Mouse (Mus musculus) heart, embryonic 15.5 days (tissue): Measurements from ENCODE around the gene Gm26897. TPM values are rescaled to one million over a fixed set of nuclear protein-coding genes. Genes with fewer than 3 reads are reported as not detected.
A peak's percentile ranks its signal among the peaks of the same experiment; 100 is the strongest.

Source experiments
- ATAC-seq: fragments of 200-750 bp; cut with Nextera tagmentation; replicated peaks from 2 replicates; pipeline ENCODE4 v1.8.0; 2017; ENCODE audit warnings: low read depth, moderate TSS enrichment; ENCODE audit not compliant: insufficient number of reproducible peaks, insufficient read depth, low FRiP score
- H3K27ac ChIP-seq: fragments of 300-500 bp; sonication (generic); 2 replicates; pipeline ENCODE4 v1.5.1; 2015; ENCODE audit warnings: mild to moderate bottlenecking, inconsistent platforms
- H3K27me3 ChIP-seq: fragments of 300-500 bp; sonication (generic); 2 replicates; pipeline ENCODE4 v1.6.1; 2015; ENCODE audit warnings: inconsistent platforms
- H3K36me3 ChIP-seq: fragments of 300-500 bp; sonication (generic); 2 replicates; pipeline ENCODE4 v1.6.1; 2015; ENCODE audit warnings: mild to moderate bottlenecking, inconsistent platforms
- H3K4me1 ChIP-seq: fragments of 300-500 bp; sonication (generic); replicated peaks from 2 replicates; pipeline ENCODE4 v1.6.1; 2015; ENCODE audit warnings: inconsistent platforms
- H3K4me2 ChIP-seq: fragments of 300-500 bp; sonication (generic); 2 replicates; pipeline ENCODE4 v1.6.1; 2015; ENCODE audit warnings: inconsistent platforms, mild to moderate bottlenecking, moderate library complexity
- H3K4me3 ChIP-seq: fragments of 300-500 bp; sonication (generic); 2 replicates; pipeline ENCODE4 v1.5.1; 2015; ENCODE audit warnings: mild to moderate bottlenecking, inconsistent platforms
- H3K9ac ChIP-seq: fragments of 300-500 bp; sonication (generic); 2 replicates; pipeline ENCODE4 v1.6.1; 2015; ENCODE audit warnings: mild to moderate bottlenecking, inconsistent platforms
- H3K9me3 ChIP-seq: fragments of 300-500 bp; sonication (generic); replicated peaks from 2 replicates; pipeline ENCODE4 v1.6.1; 2016; ENCODE audit warnings: inconsistent platforms
- WGBS: fragments of 180-500 bp; shearing (Covaris S2); methylation state at CpG from one replicate; pipeline ENCODE4 v1.1.7; 2015; ENCODE audit warnings: mixed read lengths; 5-methylcytosine and 5-hydroxymethylcytosine counted together
- polyA plus RNA-seq: library from polyadenylated mRNA; unstranded; fragments of >200 nt; fragmentation: Nextera tagmentation; extraction: Ambion mirVana; gene quantifications from 2 replicates; pipeline ENCODE4 v1.2.1, GENCODE M21; 2015

Gm26897 gene
- polyA plus RNA-seq, 1 experiment from 2014 or later, result not detected

DNA sequence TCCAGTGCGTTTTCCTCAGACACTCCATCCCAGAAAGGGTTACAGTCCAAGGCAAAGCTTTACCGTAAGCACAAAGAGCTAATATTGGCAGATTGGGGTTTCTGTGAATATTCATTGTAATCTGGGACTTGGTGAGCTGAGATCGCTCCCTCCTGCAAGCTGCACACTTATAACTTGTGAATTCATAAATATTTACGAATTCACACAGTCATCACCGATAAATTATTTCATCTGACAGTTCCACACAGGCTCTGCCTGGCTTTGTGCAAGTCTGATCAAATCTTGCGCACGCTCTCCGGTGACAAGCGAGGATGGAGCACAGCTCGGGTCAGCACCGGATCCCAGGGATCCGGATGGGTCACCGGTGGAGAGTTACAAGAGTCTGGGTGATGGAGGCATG lies 16.4 kb downstream of the Gm26897 start:
- Histone ChIP-seq H3K27me3 (no peaks in the 10 kb centered on the region), H3K9me3 (no peaks in the 10 kb centered on the region), H3K4me1 (peaks cover 19% of the 10 kb centered on the region), H3K9ac (no peak overlapping the region), H3K4me2 (no peak overlapping the region), H3K36me3 (no peaks in the 10 kb centered on the region), H3K4me3 (no peak overlapping the region), H3K27ac (peak overlapping the region; percentile 73)
- 78% methylated on average over 13 of the region's 13 CpGs for WGBS
- ATAC-seq, result no peak

DNA sequence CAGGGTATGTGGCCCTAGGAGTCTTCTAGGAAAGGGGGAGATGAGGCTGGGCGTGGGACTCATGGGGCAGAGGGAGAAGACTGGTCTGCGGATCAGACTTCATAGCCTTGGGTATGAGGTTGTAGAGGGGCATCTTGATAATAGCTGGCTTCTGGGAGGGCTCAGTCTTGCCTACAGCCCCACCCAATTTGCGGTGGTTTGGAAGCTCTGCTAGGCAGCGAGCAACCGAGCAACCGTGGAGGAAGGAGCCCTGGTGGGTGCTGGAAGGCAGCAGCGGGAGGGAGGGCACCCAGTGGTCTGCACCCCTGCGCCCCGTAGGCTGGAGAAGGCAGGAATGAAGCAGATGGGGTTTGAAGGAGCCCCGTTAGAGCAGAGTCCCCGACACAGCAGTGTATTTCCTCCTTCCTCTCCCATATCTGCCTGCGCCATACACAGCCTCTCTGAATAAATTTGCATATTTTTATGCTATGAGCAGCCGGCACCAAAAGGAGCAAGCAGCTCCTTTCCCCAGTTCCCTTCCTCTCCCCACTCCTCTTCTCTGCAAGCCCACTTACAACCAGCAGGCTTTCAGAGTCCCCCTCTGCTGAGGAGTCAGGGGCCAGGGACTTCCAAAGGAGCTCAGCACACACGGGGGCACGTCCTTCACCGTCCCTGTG lies 20.9 kb downstream of the Gm26897 start:
- ATAC-seq, result no peak
- Histone ChIP-seq H3K27me3 (no peaks in the 10 kb centered on the region), H3K4me1 (peaks cover 10% of the 10 kb centered on the region), H3K27ac (peak overlapping the region; percentile 59), H3K9ac (peak overlapping the region; percentile 46; the same call in 1 of the 2 replicates), H3K4me2 (peak overlapping the region; percentile 49), H3K36me3 (no peaks in the 10 kb centered on the region), H3K4me3 (peak overlapping the region; percentile 28), H3K9me3 (no peaks in the 10 kb centered on the region)
- WGBS, result 31% methylated on average over 16 of the region's 16 CpGs

DNA sequence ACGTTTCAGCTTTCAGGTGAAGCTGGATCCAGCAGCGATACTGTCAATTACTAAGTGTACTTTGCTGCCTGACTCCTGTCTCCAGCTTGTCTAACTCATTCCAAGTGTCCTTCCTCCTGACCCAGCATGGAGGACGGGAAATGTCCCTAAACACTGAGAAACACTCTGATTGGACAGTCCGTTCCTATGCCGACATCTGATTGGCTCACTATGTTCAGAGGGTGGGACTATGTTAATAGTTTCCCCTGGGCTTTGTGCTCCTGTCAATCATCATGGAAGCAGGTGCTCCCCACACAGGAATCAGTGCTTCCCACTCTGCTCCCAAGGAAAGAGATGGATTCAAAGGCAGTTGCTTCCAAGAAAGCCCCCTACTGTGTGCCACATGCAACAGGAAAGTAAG lies 21.6 kb downstream of the Gm26897 start:
- no peak overlapping the region for H3K9ac ChIP-seq
- peaks cover 8% of the 10 kb centered on the region for H3K4me1 ChIP-seq
- H3K36me3 ChIP-seq, result no peaks in the 10 kb centered on the region
- H3K9me3 ChIP-seq, result no peaks in the 10 kb centered on the region
- H3K4me3 ChIP-seq, result no peak overlapping the region
- ATAC-seq, result peak; percentile 50; the same call in 1 of the 2 replicates
- peak overlapping the region; percentile 49 for H3K4me2 ChIP-seq
- peak overlapping the region; percentile 59 for H3K27ac ChIP-seq
- 16% methylated on average over 5 of the region's 5 CpGs for WGBS
- no peaks in the 10 kb centered on the region for H3K27me3 ChIP-seq

DNA sequence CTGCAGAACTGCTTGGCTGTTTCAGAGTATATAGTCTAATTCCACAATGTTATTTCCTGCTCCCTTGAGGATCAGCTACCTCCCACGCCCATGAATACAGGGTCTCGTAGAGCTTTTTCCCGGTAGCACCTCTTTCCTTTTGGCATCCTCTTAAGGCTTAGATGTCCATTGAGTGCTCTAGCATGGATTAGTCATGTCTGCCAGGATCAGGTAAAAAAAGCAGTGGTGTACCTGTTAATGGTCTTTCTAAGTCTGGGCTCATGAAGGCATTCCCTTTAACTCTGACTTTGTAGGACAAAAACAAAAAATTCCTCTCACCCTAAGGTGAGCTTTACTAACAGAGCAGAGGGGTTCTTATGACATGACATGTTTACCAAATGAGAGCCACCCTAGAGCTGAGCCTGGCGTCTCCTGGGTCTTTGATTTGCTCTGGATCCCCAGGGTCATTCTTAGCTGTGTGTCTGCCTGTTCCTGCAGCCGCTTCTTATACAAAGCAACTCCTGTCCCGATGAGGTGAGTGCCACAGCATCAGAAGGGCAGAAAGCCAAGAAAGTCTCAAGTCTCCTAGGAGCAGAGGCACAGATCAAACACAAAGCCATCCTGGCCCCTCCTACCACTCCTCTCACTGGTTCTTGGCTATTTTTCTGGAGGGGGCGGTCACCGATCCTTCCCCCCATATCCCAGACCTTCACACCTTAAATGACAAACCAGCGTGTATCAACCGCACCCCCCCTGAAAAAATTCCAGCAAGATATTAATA lies 27.2 kb downstream of the Gm26897 start:
- Histone ChIP-seq H3K36me3 (no peaks in the 10 kb centered on the region), H3K9ac (peak overlapping the region; percentile 26; the same call in 1 of the 2 replicates), H3K9me3 (no peaks in the 10 kb centered on the region), H3K4me1 (peaks cover 27% of the 10 kb centered on the region), H3K4me2 (peak overlapping the region; percentile 76), H3K27me3 (peaks cover 11% of the 10 kb centered on the region; the same call in 1 of the 2 replicates), H3K27ac (peak overlapping the region; percentile 68), H3K4me3 (peak overlapping the region; percentile 42)
- peak; percentile 43; the same call in 1 of the 2 replicates for ATAC-seq
- WGBS, result 17% methylated on average over 10 of the region's 10 CpGs

DNA sequence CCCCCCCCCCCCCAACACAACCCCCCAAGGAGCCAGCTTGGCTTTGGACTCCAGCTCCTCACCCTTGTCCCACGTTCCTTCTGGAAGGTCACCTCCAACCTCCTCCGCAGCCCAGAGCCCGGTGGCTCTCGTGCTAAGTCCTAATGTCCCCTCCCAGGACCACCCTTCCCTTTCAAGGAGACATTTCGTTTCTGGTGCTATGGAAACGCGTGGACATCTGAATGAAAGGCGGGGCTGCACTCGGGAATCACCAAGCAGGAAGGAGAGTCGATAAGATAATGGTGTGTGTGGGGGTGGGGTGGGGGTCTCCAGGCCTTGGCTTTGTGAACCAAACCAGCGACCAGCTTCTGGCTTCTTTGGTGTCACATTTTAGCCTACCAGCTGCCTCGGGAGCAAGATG lies 27.9 kb downstream of the Gm26897 start:
- peak overlapping the region; percentile 76 for H3K4me2 ChIP-seq
- peak overlapping the region; percentile 42 for H3K4me3 ChIP-seq
- under 1% methylated on average over 12 of the region's 12 CpGs for WGBS
- H3K9me3 ChIP-seq, result no peaks in the 10 kb centered on the region
- H3K27ac ChIP-seq, result peak overlapping the region; percentile 68
- no peaks in the 10 kb centered on the region for H3K36me3 ChIP-seq
- peak overlapping the region; percentile 33; the same call in 1 of the 2 replicates for H3K9ac ChIP-seq
- H3K4me1 ChIP-seq, result peaks cover 27% of the 10 kb centered on the region
- ATAC-seq, result 0 out of 2 replicates have a peak, but pooled peaks have one; percentile 35
- H3K27me3 ChIP-seq, result peaks cover 11% of the 10 kb centered on the region; the same call in 1 of the 2 replicates

DNA sequence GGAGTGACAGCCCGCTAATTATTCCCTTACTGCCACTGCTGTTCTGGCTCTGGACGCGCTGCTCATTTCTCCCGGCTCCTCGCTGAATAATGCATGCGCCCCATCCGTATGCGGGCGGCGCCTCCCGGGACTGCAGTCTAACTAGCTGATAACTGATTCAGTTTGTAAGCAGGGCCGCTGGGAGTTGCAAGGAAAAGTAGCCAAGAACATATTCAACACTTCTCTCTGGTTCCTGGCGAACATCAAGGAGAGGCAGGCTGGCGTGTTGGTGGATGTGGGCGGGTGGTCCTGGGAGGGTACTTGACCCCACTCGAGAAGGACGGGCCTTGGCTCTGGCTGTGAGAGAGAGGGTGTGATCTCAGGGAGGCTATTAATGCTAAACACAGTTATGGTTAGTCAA lies 28.4 kb downstream of the Gm26897 start:
- peak; percentile 62 for ATAC-seq
- H3K9me3 ChIP-seq, result no peaks in the 10 kb centered on the region
- 7% methylated on average over 17 of the region's 17 CpGs for WGBS
- 0 out of 2 replicates have a peak overlapping the region, but pooled peaks have one; percentile 33 for H3K9ac ChIP-seq
- H3K4me1 ChIP-seq, result peaks cover 27% of the 10 kb centered on the region
- H3K4me3 ChIP-seq, result peak overlapping the region; percentile 42
- H3K4me2 ChIP-seq, result peak overlapping the region; percentile 76
- H3K27me3 ChIP-seq, result peaks cover 11% of the 10 kb centered on the region; the same call in 1 of the 2 replicates
- H3K36me3 ChIP-seq, result no peaks in the 10 kb centered on the region
- peak overlapping the region; percentile 68 for H3K27ac ChIP-seq

DNA sequence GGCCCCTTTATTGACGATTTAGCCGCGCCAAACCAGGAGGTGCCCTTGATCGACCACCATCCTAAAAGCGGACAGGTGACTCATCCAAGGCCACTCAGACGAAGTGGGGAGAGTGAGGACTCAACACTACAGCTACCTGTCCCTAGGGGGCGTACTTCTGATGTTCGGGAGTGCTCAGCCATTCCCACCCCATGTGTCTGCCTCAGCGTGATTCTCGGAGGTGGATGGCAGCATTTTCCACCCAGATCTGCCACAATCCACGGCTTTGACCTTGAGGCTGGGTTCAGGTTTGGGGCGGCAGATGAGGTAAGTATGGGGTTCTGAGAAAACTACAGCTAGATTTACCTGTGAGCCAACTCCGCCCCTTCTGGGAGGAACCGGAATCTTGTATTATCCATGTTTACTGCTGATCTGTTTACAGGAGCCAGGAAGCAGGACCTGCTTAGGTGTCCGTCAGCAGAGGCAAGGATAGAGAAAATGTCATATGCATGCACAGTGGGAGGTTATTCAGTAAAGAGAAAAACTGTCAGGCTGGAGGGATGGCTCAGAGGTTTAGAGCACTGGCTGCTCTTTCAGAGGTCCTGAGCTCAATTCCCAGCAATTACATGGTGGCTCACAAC lies 32.1 kb downstream of the Gm26897 start:
- no peak overlapping the region for H3K4me3 ChIP-seq
- H3K9me3 ChIP-seq, result no peaks in the 10 kb centered on the region
- no peak overlapping the region for H3K4me2 ChIP-seq
- no peak overlapping the region for H3K9ac ChIP-seq
- H3K27ac ChIP-seq, result no peak overlapping the region
- no peak for ATAC-seq
- 75% methylated on average over 15 of the region's 15 CpGs for WGBS
- no peaks in the 10 kb centered on the region for H3K36me3 ChIP-seq
- H3K27me3 ChIP-seq, result peaks cover 11% of the 10 kb centered on the region; the same call in 1 of the 2 replicates
- peaks cover 34% of the 10 kb centered on the region for H3K4me1 ChIP-seq

DNA sequence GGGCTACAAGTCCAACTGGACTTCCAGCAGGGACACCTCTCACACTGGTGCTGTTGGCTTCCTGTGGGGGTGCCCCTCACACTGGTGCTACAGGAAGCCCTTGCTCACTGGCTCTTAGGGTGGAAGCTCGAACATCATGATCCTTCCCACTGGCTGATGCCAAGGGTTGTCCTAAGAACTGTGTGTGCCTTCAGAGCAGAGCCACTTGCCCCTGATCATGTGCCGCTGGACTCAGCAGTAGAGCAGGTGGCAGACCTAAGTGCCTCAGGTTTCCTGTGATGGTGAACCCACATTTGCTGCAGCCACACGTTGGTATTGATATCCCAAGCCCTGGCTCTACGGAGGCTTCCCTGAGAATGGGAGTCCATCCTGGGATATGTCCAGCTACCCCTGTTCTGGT lies 33.0 kb downstream of the Gm26897 start:
- 79% methylated on average over 4 of the region's 4 CpGs for WGBS
- Histone ChIP-seq H3K9me3 (no peaks in the 10 kb centered on the region), H3K27me3 (peaks cover 11% of the 10 kb centered on the region; the same call in 1 of the 2 replicates), H3K36me3 (no peaks in the 10 kb centered on the region), H3K4me2 (no peak overlapping the region), H3K4me1 (peaks cover 25% of the 10 kb centered on the region), H3K4me3 (no peak overlapping the region), H3K9ac (no peak overlapping the region), H3K27ac (no peak overlapping the region)
- no peak for ATAC-seq

DNA sequence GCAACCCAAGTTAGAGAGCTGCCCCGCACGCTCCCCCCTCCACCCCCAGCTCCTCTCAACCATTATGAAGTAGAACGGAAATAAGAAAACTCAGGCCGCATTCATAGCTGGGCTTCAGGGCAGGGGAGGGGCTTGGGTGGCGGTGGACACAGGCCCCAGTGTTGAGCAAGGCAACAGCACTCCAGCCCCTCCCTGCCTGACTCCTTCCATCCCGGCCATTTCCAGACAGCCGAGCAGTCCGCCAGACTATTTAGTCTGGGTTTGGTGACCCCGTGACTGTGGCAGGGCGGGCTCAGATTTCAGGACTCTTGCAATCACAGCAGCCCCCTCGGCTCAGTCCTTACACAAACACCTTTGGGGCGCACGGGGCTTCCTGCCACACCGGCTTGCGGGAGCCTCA lies 36.5 kb downstream of the Gm26897 start:
- H3K9ac ChIP-seq, result no peak overlapping the region
- H3K9me3 ChIP-seq, result no peaks in the 10 kb centered on the region
- peaks cover 35% of the 10 kb centered on the region for H3K4me1 ChIP-seq
- no peaks in the 10 kb centered on the region for H3K27me3 ChIP-seq
- peak overlapping the region; percentile 53 for H3K4me2 ChIP-seq
- peak overlapping the region; percentile 40; the same call in 1 of the 2 replicates for H3K27ac ChIP-seq
- no peaks in the 10 kb centered on the region for H3K36me3 ChIP-seq
- ATAC-seq, result peak; percentile 72
- peak overlapping the region; percentile 5; the same call in 1 of the 2 replicates for H3K4me3 ChIP-seq
- 7% methylated on average over 15 of the region's 15 CpGs for WGBS

DNA sequence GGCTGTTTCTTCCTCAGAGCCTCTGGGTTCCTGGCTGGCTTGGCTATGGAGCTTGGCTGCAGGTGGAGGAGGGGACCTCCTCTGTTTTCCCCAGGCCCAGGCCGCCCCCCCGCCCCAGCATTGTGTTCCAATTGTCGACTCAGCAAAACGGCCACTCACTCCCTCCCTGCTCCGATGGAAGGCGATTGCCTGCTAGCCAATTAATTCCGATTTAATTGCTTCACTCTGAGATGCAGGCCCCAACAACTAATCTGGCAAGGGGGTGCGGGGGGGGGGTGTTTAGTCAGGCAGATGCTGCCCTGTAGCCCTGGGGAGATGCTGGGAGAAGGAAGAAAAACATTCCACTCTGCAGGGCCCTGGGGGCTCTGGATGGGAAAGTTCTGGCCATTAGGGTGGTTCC lies 38.4 kb downstream of the Gm26897 start:
- Histone ChIP-seq H3K27me3 (no peaks in the 10 kb centered on the region), H3K4me3 (no peak overlapping the region), H3K9ac (no peak overlapping the region), H3K4me2 (no peak overlapping the region), H3K36me3 (no peaks in the 10 kb centered on the region), H3K4me1 (peaks cover 35% of the 10 kb centered on the region), H3K9me3 (no peaks in the 10 kb centered on the region), H3K27ac (peak overlapping the region; percentile 18; the same call in 1 of the 2 replicates)
- ATAC-seq, result no peak
- WGBS, result 50% methylated on average over 8 of the region's 8 CpGs
